Mouse (Mus musculus) ES-E14 (cell line): ENCODE data around the gene Oxa1l.

ENCODE experiments used
- CHD2 ChIP-seq: IDR thresholded peaks from 2 replicates; pipeline ENCODE4 v1.6.1; 2014; ENCODE audit warnings: mild to moderate bottlenecking, low read depth, low read length, inconsistent platforms
- HCFC1 ChIP-seq: IDR thresholded peaks from 2 replicates; pipeline ENCODE4 v1.6.1; 2012; ENCODE audit warnings: low read length, inconsistent platforms, borderline replicate concordance; ENCODE audit not compliant: insufficient read depth
- MAFK ChIP-seq: IDR thresholded peaks from 2 replicates; pipeline ENCODE4 v1.6.1; 2014; ENCODE audit warnings: mild to moderate bottlenecking, low read depth, low read length, inconsistent platforms; ENCODE audit not compliant: insufficient read depth

GRCm38 (mm10) chr14:54333452-54334189 is 27.0 kb upstream of the Oxa1l start:
- TF ChIP-seq HCFC1 (no peak), CHD2 (no peak), MAFK (no peak)
